Mouse (Mus musculus) hindbrain, postnatal 0 days (tissue): ENCODE data around the gene D7Ertd443e. TPM values are rescaled to one million over a fixed set of nuclear protein-coding genes. Genes with fewer than 3 reads are reported as not detected.

Experiments used
- ATAC-seq: fragments of 200-750 bp; cut with Nextera tagmentation; 2 replicates; pipeline ENCODE4 v1.8.0; 2017; ENCODE audit warnings: mild to moderate bottlenecking, moderate TSS enrichment, moderate library complexity
- DNase-seq: peaks from one replicate; pipeline ENCODE4 v3.0.0-alpha.2; 2015; ENCODE audit warnings: low spot score
- H3K27ac ChIP-seq: fragments of 300-500 bp; sonication (generic); 2 replicates; pipeline ENCODE4 v1.5.1; 2014; ENCODE audit warnings: mild to moderate bottlenecking
- H3K27me3 ChIP-seq: fragments of 300-500 bp; sonication (generic); 2 replicates; pipeline ENCODE4 v1.6.1; 2014; ENCODE audit warnings: low read length, mixed read lengths; ENCODE audit not compliant: insufficient read depth
- H3K36me3 ChIP-seq: fragments of 300-500 bp; sonication (generic); 2 replicates; pipeline ENCODE4 v1.6.1; 2014; ENCODE audit warnings: low read length, mixed read lengths; ENCODE audit not compliant: insufficient read depth
- H3K4me1 ChIP-seq: fragments of 300-500 bp; sonication (generic); 2 replicates; pipeline ENCODE4 v1.6.1; 2014; ENCODE audit warnings: antibody characterized with exemption, low read length, mixed read lengths; ENCODE audit not compliant: insufficient read depth
- H3K4me2 ChIP-seq: fragments of 300-500 bp; sonication (generic); 2 replicates; pipeline ENCODE4 v1.6.1; 2014; ENCODE audit warnings: low read depth, mild to moderate bottlenecking, low read length, moderate library complexity, mixed read lengths
- H3K4me3 ChIP-seq: fragments of 300-500 bp; sonication (generic); 2 replicates; pipeline ENCODE4 v1.5.1; 2014; ENCODE audit warnings: low read length
- H3K9ac ChIP-seq: fragments of 300-500 bp; sonication (generic); replicated peaks from 2 replicates; pipeline ENCODE4 v1.6.1; 2014; ENCODE audit warnings: mild to moderate bottlenecking, low read length, moderate library complexity, mixed read lengths
- H3K9me3 ChIP-seq: fragments of 300-500 bp; sonication (generic); 2 replicates; pipeline ENCODE4 v1.6.1; 2016; ENCODE audit warnings: low read length, mixed read lengths
- CTCF ChIP-seq: IDR thresholded peaks from 2 replicates; pipeline ENCODE4 v1.5.1; 2016; ENCODE audit warnings: antibody characterized with exemption, control low read depth, low read depth
- WGBS: fragments of 180-500 bp; shearing (Covaris S2); extraction: QIAGEN DNeasy Blood & Tissue Kit; methylation state at CpG from one replicate; pipeline ENCODE4 v1.1.7; 2014; 5-methylcytosine and 5-hydroxymethylcytosine counted together
- polyA plus RNA-seq: library from polyadenylated mRNA; unstranded; fragments of >200 nt; fragmentation: Nextera tagmentation; extraction: Ambion mirVana; gene quantifications from 2 replicates; pipeline ENCODE4 v1.2.1, GENCODE M21; 2015
- total RNA-seq: library from RNA; depleted of rRNA; stranded (reverse); fragments of >200 nt; gene quantifications from 2 replicates; pipeline ENCODE4 v1.2.3, GENCODE M21; 2014

D7Ertd443e gene
- total and polyA plus RNA-seq, 2 experiments from 2014 or later: 0.16 to 0.41 TPM

DNA sequence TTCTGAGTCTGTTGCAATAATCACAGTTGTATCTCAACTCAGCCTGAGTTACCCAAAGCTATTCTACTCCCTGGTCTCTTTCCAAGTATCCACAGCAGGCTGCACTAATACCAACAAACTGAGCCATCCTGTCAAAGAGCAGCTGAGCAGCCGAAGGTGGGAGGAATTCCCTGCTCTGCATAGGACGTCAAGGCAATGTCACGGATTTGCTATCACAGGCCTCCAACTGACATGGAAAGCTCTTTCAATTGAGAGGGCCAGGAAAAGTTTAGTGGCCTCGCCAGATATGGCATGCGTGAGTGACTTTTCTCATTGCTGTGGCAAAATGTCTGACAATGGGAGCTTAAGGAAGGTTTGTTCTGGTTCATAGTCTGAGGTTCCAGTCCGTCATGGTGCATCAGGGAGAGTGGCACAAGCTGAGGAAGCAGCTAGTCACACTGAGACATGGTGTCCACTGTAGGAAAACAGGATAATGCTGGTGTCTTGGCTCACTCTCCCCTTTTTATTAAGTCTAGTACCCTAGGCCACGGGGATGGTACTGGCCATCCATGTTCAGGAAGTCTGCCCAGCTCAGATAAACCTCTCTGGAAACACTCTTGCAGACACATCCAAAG is 23.1 kb downstream of the D7Ertd443e start:
- H3K4me3 ChIP-seq: no peak overlapping the region
- H3K4me2 ChIP-seq: no peak overlapping the region
- DNase-seq: peak; percentile 28
- H3K4me1 ChIP-seq: no peaks in the 10 kb centered on the region
- no peaks in the 10 kb centered on the region; the same call in 1 of the 2 replicates for H3K27me3 ChIP-seq
- H3K36me3 ChIP-seq: no peaks in the 10 kb centered on the region
- no peak overlapping the region for H3K9ac ChIP-seq
- 0 out of 2 replicates have a peak, but pooled peaks have one; percentile 38 for ATAC-seq
- 39% methylated on average over 7 of the region's 7 CpGs for WGBS
- no peak for TF ChIP-seq CTCF
- H3K9me3 ChIP-seq: no peaks in the 10 kb centered on the region
- no peak overlapping the region for H3K27ac ChIP-seq

DNA sequence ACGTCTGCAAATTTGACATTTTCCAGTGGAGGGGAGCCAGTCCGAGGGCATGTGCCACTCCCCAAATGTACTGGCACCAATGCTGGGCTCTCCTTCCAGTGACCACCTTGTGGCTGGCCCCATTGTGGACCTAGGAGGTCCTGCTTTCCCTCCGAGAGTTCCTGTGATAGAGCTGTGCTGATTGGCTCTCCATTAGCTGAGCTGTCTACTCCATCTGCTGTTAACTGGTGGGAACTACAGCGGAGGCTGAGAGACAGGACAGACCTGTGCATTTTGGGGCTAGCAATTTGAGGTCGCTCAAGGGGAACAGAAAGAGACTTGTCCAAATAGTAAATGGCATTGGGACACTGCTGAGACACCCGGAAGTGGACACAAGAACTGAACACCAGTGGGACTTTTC is 36.6 kb downstream of the D7Ertd443e start:
- Histone ChIP-seq H3K27ac (no peak overlapping the region), H3K4me3 (no peak overlapping the region), H3K4me2 (no peak overlapping the region), H3K4me1 (no peaks in the 10 kb centered on the region), H3K27me3 (no peaks in the 10 kb centered on the region), H3K9me3 (no peaks in the 10 kb centered on the region), H3K36me3 (no peaks in the 10 kb centered on the region), H3K9ac (no peak overlapping the region)
- TF ChIP-seq CTCF: peak; percentile 88
- 45% methylated on average over 6 of the region's 6 CpGs for WGBS
- DNase-seq (peak; percentile 74), ATAC-seq (peak; percentile 66; the same call in 1 of the 2 replicates)

DNA sequence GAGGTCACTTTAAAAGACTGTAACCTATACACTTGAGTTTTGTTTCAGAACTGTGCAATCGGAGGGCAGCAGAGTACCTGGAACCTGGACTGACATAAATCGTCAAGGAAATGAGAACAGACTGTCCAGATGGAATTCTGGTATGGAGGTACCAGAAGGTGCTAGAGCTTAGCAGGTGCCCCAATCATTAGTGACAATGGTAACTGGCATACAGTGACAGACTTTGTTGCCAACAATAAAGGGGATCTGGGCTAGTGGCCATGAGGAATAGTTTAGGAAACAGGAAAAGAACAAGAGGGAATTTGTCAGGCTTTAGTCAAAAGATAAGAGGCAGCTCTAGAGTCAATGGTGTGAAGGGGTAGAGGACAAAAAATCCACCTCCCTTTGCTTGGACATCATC is 43.3 kb downstream of the D7Ertd443e start:
- 76% methylated on average over 2 of the region's 2 CpGs for WGBS
- H3K9ac ChIP-seq: no peak overlapping the region
- ATAC-seq (no peak), DNase-seq (no peak)
- no peak overlapping the region for H3K4me2 ChIP-seq
- no peak overlapping the region for H3K4me3 ChIP-seq
- no peaks in the 10 kb centered on the region for H3K36me3 ChIP-seq
- H3K9me3 ChIP-seq: no peaks in the 10 kb centered on the region
- TF ChIP-seq CTCF: no peak
- no peak overlapping the region for H3K27ac ChIP-seq
- H3K27me3 ChIP-seq: no peaks in the 10 kb centered on the region
- no peaks in the 10 kb centered on the region for H3K4me1 ChIP-seq

DNA sequence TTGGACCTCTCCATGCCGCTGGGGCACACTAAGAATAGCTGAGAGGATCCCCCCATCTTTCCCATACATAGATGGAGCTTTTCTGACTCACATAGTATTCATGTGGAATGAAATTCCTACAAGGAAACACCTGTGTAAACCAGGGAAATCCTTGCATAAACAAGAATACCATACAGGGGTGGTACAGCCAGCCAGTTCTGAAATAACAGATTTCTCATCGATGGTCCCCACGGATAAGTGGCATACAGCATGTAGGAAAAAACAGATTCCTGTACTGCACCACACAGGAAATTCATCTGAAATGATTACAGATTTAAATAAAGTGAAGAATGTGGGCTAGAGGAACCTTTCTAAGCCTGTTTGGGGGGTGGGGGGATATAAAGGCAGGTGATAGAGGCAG is 49.5 kb downstream of the D7Ertd443e start:
- Histone ChIP-seq H3K36me3 (no peaks in the 10 kb centered on the region), H3K27me3 (no peaks in the 10 kb centered on the region), H3K4me3 (no peak overlapping the region), H3K4me1 (no peaks in the 10 kb centered on the region), H3K9ac (no peak overlapping the region), H3K4me2 (no peak overlapping the region), H3K9me3 (no peaks in the 10 kb centered on the region), H3K27ac (no peak overlapping the region)
- 87% methylated on average over 3 of the region's 3 CpGs for WGBS
- no peak for TF ChIP-seq CTCF
- ATAC-seq: no peak
- DNase-seq: no peak

DNA sequence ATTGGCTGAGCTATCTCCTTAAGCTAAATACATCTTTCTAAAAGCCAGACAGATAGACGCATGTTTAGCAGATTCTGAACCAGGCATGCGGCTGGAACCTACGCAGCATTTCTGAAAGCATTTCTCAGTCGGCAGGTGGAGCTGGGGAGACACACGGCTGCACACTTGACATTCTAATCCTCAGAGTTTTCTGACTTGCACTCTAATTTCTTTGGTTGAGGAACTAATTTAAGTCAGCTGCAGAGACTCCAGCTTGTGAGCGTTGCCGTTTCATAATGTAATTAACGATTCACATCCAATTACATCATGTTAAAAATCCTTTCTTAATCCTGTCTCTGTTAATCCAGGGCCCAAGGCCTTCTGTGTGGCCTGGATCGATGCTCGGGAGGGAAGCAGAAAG is 64.5 kb downstream of the D7Ertd443e start:
- DNase-seq: peak; percentile 45
- Histone ChIP-seq H3K4me3 (no peak overlapping the region), H3K9ac (no peak overlapping the region), H3K4me1 (no peaks in the 10 kb centered on the region), H3K9me3 (no peaks in the 10 kb centered on the region), H3K27me3 (no peaks in the 10 kb centered on the region), H3K27ac (no peak overlapping the region), H3K4me2 (no peak overlapping the region), H3K36me3 (no peaks in the 10 kb centered on the region)
- peak; percentile 57 for TF ChIP-seq CTCF
- WGBS: 46% methylated on average over 10 of the region's 10 CpGs
- ATAC-seq: no peak

DNA sequence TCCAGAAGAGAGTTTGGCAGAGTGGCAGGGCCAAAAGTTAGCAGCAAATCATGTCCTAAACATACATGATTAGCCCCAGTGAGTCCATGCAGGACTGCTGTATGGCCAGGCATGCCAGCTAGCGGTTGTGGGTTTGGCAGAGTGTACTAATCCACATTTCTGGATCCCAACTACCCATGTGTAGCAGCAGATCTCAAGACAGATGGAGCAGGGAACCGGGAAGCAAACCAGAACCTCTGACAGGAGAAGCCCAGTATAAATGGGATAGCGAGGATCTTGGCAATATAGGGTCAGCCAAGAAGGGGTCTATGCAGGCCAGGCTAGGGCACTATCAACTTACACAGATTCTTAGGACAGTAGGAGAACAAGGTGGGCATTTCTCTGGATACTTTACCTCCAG is 83.4 kb downstream of the D7Ertd443e start:
- no peak overlapping the region for H3K4me3 ChIP-seq
- H3K36me3 ChIP-seq: no peaks in the 10 kb centered on the region
- no peaks in the 10 kb centered on the region for H3K4me1 ChIP-seq
- H3K9me3 ChIP-seq: peaks cover 3% of the 10 kb centered on the region; the same call in 1 of the 2 replicates
- H3K4me2 ChIP-seq: no peak overlapping the region
- H3K9ac ChIP-seq: no peak overlapping the region
- H3K27ac ChIP-seq: no peak overlapping the region
- ATAC-seq: no peak
- H3K27me3 ChIP-seq: no peaks in the 10 kb centered on the region
- DNase-seq: no peak
- WGBS: 76% methylated on average over 3 of the region's 3 CpGs
- TF ChIP-seq CTCF: no peak

DNA sequence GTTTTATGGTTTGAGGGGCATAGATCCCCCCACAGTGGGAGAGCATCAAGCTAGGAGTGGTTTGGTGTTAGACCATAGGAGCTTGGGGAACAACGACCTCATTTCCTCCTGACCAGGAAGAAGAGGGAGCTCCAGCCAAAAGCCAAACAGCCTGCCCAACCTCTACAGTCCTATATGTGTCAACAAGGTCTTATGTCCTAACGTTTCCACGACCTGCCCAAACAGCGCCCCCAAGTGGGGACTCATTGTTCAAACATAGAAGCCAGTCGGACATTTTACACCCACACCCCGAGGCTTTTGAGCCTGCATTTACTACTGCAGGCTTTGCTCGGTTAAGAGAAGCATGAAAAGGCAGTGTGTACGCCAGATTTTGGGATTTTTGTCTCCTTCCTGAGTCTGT is 84.2 kb downstream of the D7Ertd443e start:
- Histone ChIP-seq H3K27ac (no peak overlapping the region), H3K4me2 (no peak overlapping the region), H3K4me1 (no peaks in the 10 kb centered on the region), H3K4me3 (no peak overlapping the region), H3K9me3 (peaks cover 3% of the 10 kb centered on the region; the same call in 1 of the 2 replicates), H3K36me3 (no peaks in the 10 kb centered on the region), H3K9ac (no peak overlapping the region), H3K27me3 (no peaks in the 10 kb centered on the region)
- 52% methylated on average over 8 of the region's 8 CpGs for WGBS
- ATAC-seq (no peak), DNase-seq (peak; percentile 33)
- TF ChIP-seq CTCF: peak; percentile 39; the same call in 1 of the 2 replicates
